Mouse (Mus musculus) lung, postnatal 0 days (tissue): ENCODE data around the gene Dbndd1.

Source experiments
- CTCF ChIP-seq: IDR thresholded peaks from 2 replicates; pipeline ENCODE4 v1.5.1; 2016; ENCODE audit warnings: antibody characterized with exemption, mild to moderate bottlenecking
- EP300 ChIP-seq: IDR thresholded peaks from 2 replicates; pipeline ENCODE4 v1.6.1; 2016; ENCODE audit warnings: antibody characterized with exemption, mild to moderate bottlenecking, control low read depth

GRCm38 (mm10) chr8:123505695-123506094 is 9.6 kb downstream of the Dbndd1 start:
- TF ChIP-seq CTCF (no peak), EP300 (no peak)
